Mouse (Mus musculus): ENCODE measurements around the gene Fbxo45.

The Fbxo45 gene

GRCm38 (mm10) chr16:32204902-32205301, 42.1 kb downstream of the Fbxo45 start:
- no peak for DNase-seq (ENCODE audit: extremely low read depth, low read depth, low spot score)

DNA sequence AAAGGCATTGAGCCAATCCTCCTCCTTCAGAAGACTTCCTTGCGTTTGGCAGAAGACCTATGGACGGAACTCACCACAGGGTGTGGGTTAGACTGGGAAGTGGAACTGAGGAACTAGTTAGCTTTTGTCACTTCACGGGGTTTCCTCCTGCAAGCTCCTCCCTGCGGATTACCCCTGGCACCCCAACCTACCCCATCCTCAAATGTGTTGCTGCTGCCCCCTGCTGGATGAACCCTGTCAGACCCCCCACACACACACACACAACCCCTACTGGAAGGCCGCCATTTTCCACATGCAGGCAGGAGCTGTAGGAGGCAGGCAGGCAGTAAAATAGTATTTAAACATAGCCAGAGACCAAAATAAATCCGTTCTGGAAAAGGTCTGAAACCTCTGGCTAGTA, 44.3 kb downstream of the Fbxo45 start:
- no peak for DNase-seq (ENCODE audit: extremely low read depth, low read depth, low spot score)

DNA sequence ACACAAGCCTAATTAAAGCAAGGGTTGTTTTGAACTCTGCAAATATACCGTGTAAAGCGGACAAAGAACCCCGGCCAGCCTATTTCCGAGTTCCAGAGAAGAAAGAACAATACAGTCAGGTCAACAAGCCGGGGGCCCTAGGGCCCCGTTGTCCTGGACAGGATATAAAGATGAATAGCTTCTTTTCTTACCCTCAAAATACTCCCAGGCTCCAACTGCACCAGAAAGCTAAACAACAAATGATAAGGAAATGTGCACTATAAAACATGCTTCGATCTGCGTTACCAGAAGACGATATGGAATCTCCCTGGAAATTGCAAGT, 46.0 kb downstream of the Fbxo45 start:
- DNase-seq (ENCODE audit: extremely low read depth, low read depth, low spot score) = no peak

- no peak for DNase-seq (ENCODE audit: extremely low read depth, low read depth, low spot score)
These were observed 46.5 kb downstream of the Fbxo45 start for GRCm38 (mm10) chr16:32200256-32201003.

- no peak for DNase-seq (ENCODE audit: extremely low read depth, low read depth, low spot score)
These were observed 56.9 kb downstream of the Fbxo45 start for GRCm38 (mm10) chr16:32190011-32190441.

- DNase-seq (ENCODE audit: extremely low read depth, low read depth, low spot score) = no peak
These were observed 57.8 kb downstream of the Fbxo45 start for GRCm38 (mm10) chr16:32189109-32189508.

DNA sequence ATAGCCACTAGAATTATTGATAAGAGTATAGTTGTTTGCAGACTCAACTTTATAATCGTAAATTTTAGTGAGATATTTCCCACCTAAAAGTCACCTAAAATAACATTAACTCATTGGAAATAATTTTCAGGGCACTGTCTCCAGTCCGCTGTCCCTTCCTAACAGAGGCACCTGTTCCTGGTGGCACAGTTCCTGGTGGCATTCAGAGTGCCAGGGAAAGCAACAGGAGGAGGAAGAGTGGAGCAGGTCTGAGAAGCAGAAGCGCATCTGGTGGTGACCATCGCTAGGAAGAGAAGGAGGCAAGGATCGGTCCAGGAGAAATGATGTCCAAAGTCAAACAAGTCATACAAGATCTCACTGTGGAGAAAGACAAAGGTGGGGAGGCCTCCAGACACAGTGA, 60.9 kb downstream of the Fbxo45 start:
- no peak for DNase-seq (ENCODE audit: extremely low read depth, low read depth, low spot score)

Data from fat pad, adult 2 months (tissue).